15 mouse cellular contexts compared by ENCODE assay signal in the genomic region with DNA sequence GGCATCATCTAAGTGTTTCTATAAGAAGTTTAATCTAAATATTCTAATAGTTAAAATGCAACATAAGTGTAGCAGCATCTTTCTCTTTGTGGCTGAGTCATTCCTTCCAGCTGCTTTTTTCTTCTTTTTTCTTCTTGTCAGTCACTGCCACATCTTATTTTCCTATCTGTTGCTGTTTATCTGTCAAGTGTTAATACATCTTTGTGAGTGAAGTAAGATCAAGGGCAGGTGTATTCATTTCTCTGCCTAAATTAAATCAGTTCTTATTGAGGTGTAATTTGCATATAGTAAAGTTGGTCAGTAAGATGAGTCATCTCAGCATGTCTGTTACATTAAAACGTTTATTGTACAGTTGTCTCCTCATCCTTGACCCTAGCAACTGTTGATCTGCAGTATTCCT.
"Had no signal": no experiment of that assay in that cellular context is flagged by ENCODE, and none has a peak within 500 bp of the region (broad histone marks: within the 10 kb centered on the region; RNA-seq: fewer than 3 reads in every experiment).

No protein-coding gene starts in this region.

- DNase-seq: lung, adult 18-20 months; lung, embryonic 14.5 days; lung, postnatal 10 days; lung, postnatal 4 days; right cerebral cortex, postnatal 25 days; right cerebral cortex, postnatal 4 days; spleen, adult 18-20 months; thymus, adult 18-20 months; thymus, postnatal 25 days; thymus, postnatal 4 days had no signal

- H3K36me3 ChIP-seq: midbrain, embryonic 15.5 days had no signal

- H3K9me3 ChIP-seq: midbrain, embryonic 15.5 days had no signal

- H3K9ac ChIP-seq: lung, embryonic 14.5 days; midbrain, embryonic 13.5 days; midbrain, embryonic 15.5 days; neural tube, embryonic 12.5 days had no signal

- H3K27ac ChIP-seq: midbrain, embryonic 13.5 days; midbrain, embryonic 15.5 days; neural tube, embryonic 12.5 days had no signal

- H3K4me2 ChIP-seq: lung, embryonic 14.5 days; midbrain, embryonic 11.5 days; midbrain, embryonic 13.5 days; midbrain, embryonic 15.5 days; neural tube, embryonic 12.5 days had no signal

- H3K4me1 ChIP-seq: megakaryocyte, embryonic 14.5 days; neural tube, embryonic 12.5 days had no signal

- H3K27me3 ChIP-seq: megakaryocyte, embryonic 14.5 days; midbrain, embryonic 13.5 days; midbrain, embryonic 15.5 days; neural tube, embryonic 12.5 days had no signal

- ATAC-seq: midbrain, embryonic 13.5 days; midbrain, embryonic 15.5 days had no signal

- H3K4me3 ChIP-seq: megakaryocyte, embryonic 14.5 days; midbrain, embryonic 13.5 days; midbrain, embryonic 15.5 days; neural tube, embryonic 12.5 days had no signal
